Mouse (Mus musculus): ENCODE measurements around the gene Morn2.
"Not testable (repeated sequence)": the region's sequence is repeated elsewhere in the genome, so short reads cannot be mapped to it uniquely, and the experiment has no call there.

Gene Morn2

GRCm38 (mm10) chr17:80290074-80290657, at the start of gene Morn2, which contains the start of gene Dhx57:
TSS of gene Morn2 (plus strand) at chr17:80290203.
TSS of gene Dhx57 (minus strand) at chr17:80290476.
- in situ Hi-C loops (cut with MboI, MseI): loop anchor here (5.0 kb wide), 1 partner anchor 262 kb away; no protein-coding TSS in a partner anchor

- in situ Hi-C loops (cut with MboI, MseI): no loop called here
These were observed 48.4 kb upstream of the Morn2 start for GRCm38 (mm10) chr17:80241594-80241993.

GRCm38 (mm10) chr17:80243116-80243515, 46.9 kb upstream of the Morn2 start:
- in situ Hi-C loops (cut with MboI, MseI): no loop called here

GRCm38 (mm10) chr17:80252757-80253525, 37.1 kb upstream of the Morn2 start:
- in situ Hi-C loops (cut with MboI, MseI): loop anchor here (5.0 kb wide), 1 partner anchor 79 kb away; no protein-coding TSS in a partner anchor

- in situ Hi-C loops (cut with MboI, MseI): loop anchor here (5.0 kb wide), 1 partner anchor 78 kb away; no protein-coding TSS in a partner anchor
These were observed 35.6 kb upstream of the Morn2 start for GRCm38 (mm10) chr17:80254421-80254820.

- in situ Hi-C loops (cut with MboI, MseI): no loop called here
These were observed 34.8 kb upstream of the Morn2 start for GRCm38 (mm10) chr17:80255208-80255607.

GRCm38 (mm10) chr17:80267065-80267464, 22.9 kb upstream of the Morn2 start:
- in situ Hi-C loops (cut with MboI, MseI): no loop called here

- in situ Hi-C loops (cut with MboI, MseI): no loop called here
These were observed 21.9 kb upstream of the Morn2 start for GRCm38 (mm10) chr17:80268151-80268550.

- in situ Hi-C loops (cut with MboI, MseI): not testable (repeated sequence)
These were observed 19.4 kb upstream of the Morn2 start for GRCm38 (mm10) chr17:80270622-80271021.

- in situ Hi-C loops (cut with MboI, MseI): no loop called here
These were observed 11.7 kb upstream of the Morn2 start for GRCm38 (mm10) chr17:80278255-80278654.

- in situ Hi-C loops (cut with MboI, MseI): no loop called here
These were observed 10.5 kb upstream of the Morn2 start for GRCm38 (mm10) chr17:80279340-80280070.

GRCm38 (mm10) chr17:80284446-80284845, 5.6 kb upstream of the Morn2 start:
- in situ Hi-C loops (cut with MboI, MseI): no loop called here

- in situ Hi-C loops (cut with MboI, MseI): no loop called here
These were observed 2.0 kb upstream of the Morn2 start for GRCm38 (mm10) chr17:80288012-80288411.

GRCm38 (mm10) chr17:80289280-80290073, 526 bp upstream of the Morn2 start:
- in situ Hi-C loops (cut with MboI, MseI): loop anchor here (5.0 kb wide), 1 partner anchor 263 kb away; no protein-coding TSS in a partner anchor

GRCm38 (mm10) chr17:80291148-80291547, 1.1 kb downstream of the Morn2 start:
- in situ Hi-C loops (cut with MboI, MseI): loop anchor here (5.0 kb wide), 1 partner anchor 261 kb away; no protein-coding TSS in a partner anchor

GRCm38 (mm10) chr17:80295258-80295657, 5.3 kb downstream of the Morn2 start:
- in situ Hi-C loops (cut with MboI, MseI): no loop called here

GRCm38 (mm10) chr17:80298844-80299243, 8.8 kb downstream of the Morn2 start:
- in situ Hi-C loops (cut with MboI, MseI): no loop called here

GRCm38 (mm10) chr17:80307251-80307650, 17.2 kb downstream of the Morn2 start, which contains the start of gene Arhgef33:
TSS of gene Arhgef33 (plus strand) at chr17:80307407.
- in situ Hi-C loops (cut with MboI, MseI): no loop called here

- in situ Hi-C loops (cut with MboI, MseI): no loop called here
These were observed 21.8 kb downstream of the Morn2 start for GRCm38 (mm10) chr17:80311761-80312160.

GRCm38 (mm10) chr17:80312405-80312804, 22.4 kb downstream of the Morn2 start:
- in situ Hi-C loops (cut with MboI, MseI): no loop called here

GRCm38 (mm10) chr17:80322228-80322627, 32.2 kb downstream of the Morn2 start:
- in situ Hi-C loops (cut with MboI, MseI): no loop called here

All from T-helper 1 cell (primary cell).